Mouse (Mus musculus): ENCODE data around the gene Tmem143. TPM values are rescaled to one million over a fixed set of nuclear protein-coding genes. Genes with fewer than 3 reads are reported as not detected.
A peak's percentile ranks its signal among the peaks of the same experiment; 100 is the strongest.
"Not testable (repeated sequence)": the region's sequence is repeated elsewhere in the genome, so short reads cannot be mapped to it uniquely, and the experiment has no call there.

Gene Tmem143
- total RNA-seq, 2 experiments from 2014 or later: 56.7 to 59.4 TPM

DNA sequence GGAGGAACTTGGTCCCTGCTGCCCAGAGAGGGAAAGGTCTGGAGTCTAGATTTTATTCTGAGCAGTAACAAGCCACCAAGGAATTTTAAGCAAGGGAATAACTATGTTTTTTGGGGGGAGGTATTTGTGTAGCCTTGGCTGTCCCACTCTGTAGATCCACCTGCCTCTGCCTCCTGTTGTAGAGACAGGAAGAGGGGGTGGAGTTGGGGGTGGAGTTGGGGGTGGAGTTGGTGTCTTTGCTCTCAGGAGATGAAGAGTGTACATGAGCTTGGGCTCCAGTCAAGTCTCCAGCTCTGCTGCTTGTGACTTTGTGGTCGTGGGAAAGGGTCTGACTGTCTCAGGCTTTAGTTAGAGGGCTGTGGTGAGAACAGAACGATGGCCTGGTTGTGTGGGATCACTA is 15.7 kb upstream of the Tmem143 start:
- no peak for DNase-seq (ENCODE audit: low spot score)

DNA sequence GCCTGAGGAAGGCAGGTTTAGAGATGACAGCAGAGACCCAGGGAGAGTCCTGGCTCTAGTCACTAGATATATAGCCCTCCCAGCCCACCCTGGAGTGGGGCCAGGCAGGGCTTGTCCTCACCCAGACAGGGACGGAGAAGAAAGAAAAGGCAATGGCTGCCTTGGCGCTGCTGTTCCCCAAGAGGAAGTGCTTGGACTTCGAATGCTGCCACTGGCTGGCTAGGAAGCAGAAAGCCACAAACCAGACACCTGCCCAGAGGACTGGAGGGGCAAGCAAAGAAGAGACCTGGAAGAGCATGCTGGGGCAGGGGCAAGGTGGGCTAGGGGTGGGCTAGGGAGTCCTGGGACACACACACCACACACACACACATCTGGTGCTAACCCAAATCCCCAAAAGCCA is 9.5 kb upstream of the Tmem143 start:
- no peak for DNase-seq (ENCODE audit: low spot score)

DNA sequence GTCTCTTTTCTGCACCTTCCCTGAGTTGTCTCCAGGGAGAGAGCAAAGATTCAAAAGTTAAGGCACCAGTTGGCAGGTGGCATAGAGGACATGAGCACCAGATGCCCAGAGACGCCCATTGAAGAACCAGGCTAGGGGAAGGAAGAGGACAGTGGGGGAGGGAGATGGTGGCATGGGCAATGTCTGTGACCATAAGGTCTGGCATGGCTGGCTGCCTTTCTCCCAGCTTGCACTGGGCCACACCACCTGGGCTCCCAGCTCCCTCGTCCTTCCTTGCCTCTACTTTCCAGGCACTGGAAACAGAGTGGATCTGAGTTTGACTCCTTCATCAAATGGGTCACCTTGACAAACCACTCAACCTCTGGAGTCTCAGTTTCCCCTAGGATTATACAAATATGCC is 4.1 kb upstream of the Tmem143 start:
- no peak for DNase-seq (ENCODE audit: low spot score)

DNA sequence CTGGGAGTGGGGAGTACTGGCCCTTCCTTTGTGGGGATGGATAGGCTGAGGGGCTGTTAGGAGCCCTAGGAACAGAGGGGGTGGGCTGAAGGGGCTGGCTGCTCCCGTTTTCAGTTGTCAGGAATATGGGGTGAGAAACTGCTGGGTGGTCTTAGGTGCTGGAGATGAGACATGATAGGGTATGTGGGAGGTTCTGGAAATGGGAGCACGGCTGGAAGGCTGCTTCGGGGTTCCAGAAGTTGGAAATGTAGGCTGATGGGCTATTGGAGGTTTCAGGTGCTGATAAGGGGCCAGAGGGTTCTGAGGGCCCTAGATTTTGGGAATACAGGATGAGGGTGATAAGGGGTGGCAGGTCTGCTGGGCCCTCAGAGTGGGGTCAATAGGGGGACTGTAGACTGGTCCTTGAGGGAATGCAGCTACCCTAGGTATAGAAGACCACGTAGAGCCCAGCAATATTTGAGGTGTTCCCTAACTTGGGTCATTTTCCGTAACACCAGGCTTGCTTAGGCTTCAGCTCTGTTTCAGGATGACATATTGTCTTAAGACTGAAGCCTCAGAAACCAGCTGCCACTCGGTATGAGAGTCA is 717 bp upstream of the Tmem143 start:
- no peak for DNase-seq (ENCODE audit: low spot score)

DNA sequence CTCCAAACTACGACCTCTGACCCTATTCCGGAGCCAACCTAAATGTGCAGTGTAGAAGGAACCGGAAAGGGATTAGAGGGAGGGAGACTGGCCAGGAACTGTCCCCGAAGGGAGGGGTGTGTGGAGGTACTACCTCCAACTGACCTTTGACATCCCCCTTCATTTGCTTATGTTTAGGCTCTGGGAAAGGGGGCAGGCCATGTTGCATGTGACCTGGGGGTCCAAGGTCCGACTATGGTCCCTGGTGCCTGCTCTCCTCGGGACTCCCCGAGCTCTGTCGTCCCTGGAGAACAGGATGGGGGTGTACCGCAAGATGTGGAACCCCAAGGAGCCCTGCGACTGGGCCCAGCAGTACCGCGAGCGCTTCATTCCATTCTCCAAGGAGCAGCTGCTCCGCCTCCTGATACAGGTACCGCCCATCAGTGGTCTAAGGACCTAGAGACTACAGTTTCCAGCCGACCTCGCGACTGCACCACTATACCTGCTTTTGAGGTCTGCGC is 567 bp downstream of the Tmem143 start:
- peak; percentile 46 for DNase-seq (ENCODE audit: low spot score)

DNA sequence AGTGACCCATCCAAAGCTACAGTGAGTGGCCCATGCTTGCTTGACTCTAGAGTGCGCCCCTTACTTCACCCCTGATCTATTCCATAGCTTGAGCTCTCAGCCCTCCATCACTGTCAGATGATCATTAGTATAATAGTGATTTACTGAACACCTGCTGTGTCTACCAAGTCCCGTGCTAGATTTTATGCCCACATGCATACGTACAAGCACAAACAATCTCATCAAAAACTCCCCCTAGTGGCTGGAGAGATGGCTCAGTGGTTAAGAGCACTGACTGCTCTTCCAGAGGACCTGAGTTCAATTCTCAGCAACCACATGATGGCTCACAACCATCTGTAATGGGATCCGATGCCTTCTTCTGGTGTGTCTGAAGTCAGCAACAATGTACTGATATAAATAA is 1.4 kb downstream of the Tmem143 start:
- DNase-seq (ENCODE audit: low spot score): not testable (repeated sequence)

DNA sequence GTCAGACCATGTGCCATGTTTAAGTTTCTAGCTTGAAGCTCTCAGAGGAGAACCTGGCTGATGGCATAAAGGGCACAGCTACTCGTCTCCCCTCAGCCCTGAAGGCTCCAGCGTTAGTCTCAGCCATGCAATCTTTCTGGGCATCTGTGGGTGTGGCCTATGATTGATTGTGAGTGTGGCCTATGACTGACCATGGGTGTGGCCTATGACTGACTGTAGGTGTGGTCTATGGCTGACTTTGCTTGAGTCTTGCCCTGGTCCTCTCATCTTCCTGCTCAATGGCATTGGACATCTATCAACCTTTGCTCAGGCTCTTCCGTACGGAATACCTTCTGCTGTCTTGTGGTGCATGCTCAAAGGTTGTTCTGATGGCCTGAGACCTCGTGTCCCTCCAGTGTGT is 4.8 kb downstream of the Tmem143 start:
- DNase-seq (ENCODE audit: low spot score): no peak

DNA sequence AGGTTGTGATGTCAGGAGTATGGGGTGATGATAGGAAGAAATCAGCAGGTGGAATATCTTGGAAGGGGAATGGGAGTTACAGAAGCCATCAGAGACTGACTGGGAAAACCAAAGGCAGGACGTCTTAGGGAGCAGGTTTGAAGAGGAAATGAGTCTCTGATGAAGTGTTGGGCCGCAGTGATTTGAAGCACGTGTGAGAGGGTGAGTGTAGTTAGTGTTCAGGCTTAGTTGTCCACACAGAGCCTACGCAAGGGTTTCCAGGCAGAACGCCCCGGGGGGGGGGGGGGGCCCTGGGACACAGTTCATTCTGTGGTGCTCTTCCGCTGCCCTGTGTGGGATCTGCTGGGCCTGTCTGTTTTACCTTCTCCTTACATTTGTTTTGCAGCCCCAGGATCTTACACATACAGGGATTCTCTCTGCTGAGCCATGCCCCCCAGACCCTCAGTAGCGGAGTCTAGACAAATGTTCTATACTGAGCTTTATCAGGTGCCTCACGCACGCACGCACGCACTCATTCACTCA is 5.8 kb downstream of the Tmem143 start:
- no peak for DNase-seq (ENCODE audit: low spot score)

DNA sequence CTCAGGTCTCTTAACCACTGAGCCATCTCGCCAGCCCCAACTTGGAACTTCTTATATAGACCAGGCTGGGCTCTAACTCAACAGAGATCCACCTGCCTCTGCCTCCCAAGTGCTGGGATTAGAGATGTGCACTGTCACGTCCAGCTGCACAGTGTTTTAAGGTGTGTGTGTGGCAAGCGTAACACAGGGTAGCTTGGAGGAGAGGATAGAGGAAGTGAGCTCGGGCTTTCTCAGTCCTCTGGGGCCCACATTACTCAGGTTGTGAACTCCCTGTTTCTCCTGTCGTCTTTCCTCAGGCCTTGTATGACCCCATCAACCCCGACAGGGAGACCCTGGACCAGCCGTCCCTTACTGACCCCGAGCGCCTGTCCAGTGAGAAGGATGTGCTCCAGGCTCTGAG is 9.9 kb downstream of the Tmem143 start:
- DNase-seq (ENCODE audit: low spot score): no peak

DNA sequence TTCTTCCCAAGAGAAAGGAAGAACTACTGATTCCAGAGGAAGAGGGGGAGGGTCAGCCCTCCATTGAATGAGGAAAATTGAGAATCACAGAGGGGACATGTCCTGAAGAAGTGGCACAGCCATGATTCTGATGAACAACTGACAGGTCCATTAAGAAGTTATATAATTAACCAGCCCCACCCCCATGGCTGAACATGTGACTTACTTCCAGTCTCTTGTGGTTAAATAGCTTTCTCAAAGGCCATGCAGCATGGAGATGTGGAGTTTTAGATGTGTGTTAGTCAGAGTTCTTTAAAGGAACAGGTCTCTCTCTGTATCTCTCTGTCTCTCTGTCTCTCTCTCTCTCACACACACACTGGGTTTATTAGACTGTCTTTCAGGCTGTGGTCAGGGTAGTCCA is 11.6 kb downstream of the Tmem143 start:
- DNase-seq (ENCODE audit: low spot score): no peak

DNA sequence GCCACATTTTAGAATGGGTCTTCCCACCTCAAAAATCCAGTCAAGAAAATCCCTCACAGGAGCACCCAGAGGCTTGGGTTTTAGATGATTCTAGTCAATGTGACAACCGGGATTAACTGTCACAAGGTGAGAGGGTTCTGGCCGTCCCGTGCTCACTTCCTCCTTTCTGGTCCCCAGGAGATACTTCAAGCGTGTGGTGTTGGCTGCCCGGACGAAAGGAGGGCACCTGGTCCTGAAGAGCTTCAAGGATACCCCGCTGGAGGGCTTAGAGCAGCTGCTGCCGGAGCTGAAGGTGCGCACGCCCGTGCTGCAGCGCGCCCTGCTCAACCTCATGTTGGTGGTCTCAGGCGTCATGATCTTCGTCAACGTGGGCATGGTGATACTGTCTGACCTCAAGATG is 12.4 kb downstream of the Tmem143 start:
- no peak for DNase-seq (ENCODE audit: low spot score)

DNA sequence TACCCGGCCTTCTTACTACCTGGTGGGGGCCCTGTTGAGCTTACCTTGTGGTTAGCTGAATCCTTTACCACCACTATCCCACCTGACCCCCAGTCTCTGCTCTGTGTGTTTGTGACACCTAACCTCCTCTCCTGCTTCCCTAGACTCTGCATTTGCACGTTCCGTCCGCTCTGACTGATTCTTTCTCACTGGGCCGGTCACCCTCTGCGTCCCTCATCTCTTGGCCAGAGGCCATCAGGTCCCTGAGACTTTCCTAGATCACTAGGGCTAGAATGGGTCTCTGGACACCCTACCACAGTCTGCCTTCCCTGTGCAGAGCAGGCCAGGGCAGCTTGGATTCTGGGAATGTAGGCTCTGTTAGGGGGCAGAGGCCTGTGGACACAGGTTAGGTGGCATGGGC is 17.3 kb downstream of the Tmem143 start:
- DNase-seq (ENCODE audit: low spot score): no peak

DNA sequence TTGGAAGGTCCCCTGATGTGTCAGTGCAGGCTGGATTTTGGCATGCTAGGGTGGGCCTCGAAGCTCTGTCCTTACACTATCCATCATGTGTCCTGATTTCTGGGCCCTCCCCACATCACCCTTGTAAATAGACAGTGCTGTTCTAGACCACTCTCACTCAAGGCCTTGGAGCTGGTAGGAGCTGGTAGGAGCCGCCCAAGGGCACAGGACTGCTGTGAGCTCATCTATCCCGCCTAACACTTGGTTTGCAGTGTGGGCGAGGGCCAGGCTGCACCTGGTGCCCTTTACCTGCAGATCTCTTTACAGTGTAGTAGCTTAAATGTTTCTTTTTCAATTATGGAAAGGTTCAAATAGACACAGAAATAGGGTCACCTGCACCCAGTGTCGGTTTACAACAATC is 18.3 kb downstream of the Tmem143 start:
- DNase-seq (ENCODE audit: low spot score): no peak

DNA sequence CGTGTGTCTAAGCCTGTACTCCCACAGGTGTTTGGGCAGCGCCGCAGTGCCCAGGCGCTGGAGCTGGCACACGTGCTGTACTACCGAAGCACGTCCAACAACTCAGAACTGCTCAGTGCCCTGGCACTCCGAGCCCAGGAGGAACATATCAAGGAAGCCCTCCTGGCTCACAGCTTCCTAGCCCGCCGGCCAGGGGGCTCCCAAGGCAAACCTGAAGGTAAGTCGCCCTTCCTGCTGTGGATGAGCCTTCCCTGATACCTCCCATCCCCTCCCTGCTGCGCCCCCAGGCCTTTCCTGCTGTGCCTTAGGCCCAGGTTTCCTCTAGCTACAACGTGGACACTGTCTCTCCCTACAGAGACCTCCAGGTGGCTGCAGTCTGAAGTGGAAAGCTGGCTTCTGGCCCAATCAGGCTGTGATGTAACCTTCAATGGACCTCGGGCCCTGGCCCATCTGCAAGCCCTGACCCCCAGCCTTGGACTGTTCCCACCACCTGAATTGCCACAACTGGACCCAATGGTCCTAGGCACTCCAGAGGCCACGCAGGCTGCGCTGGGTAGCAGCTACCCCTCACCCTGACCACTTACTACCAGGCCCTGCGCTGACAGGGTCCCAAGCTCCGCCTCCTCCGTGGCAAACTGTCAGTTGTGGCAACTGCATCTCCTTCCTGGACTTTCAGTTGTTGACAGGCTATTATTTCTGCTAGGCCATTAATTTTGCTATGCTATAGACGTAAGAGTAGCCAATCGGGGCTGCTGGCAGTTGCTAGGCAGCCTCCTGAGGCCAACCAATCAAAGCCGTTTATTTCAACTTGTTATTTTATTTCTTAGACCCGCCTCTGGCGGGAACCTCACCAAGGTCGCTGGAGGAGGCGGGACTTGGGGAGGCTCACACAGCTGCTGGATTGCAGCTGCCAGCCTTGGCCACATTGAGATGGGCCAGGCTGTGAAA is 19.6 kb downstream of the Tmem143 start:
- DNase-seq (ENCODE audit: low spot score): peak; percentile 78

DNA sequence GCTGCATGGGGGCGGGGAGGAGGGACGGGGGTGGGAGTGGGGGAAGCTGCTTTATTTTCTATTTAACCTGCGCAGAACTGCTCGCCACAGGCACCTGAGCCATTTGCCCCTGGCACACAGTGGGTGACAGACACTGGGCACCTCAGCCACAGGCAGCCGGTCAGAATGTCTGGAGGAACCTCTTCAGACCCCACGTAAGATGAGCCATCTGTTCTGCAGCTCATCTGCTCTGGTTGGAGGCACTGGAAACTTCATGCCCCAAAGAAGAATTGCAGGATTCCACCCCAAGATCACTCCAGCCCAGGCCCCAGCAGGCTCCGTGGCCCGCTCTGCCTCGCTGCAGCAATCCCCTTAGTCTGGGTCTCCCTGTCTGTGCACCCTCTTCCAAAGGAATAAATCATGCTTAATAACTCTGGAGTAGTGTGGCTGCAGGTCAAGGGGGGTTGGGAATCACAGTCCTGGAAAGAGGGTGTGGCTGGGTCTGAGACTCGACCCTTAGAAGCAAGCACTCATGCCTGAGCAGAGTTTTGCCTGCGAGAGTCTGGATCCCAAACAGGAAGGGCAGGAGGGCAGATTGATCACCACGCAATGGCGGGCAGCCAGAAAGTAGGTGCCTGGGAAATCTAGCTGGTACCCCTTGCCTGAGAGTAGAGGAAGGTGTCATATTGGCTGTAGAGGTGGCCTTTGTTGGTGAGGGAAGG is 20.4 kb downstream of the Tmem143 start:
- DNase-seq (ENCODE audit: low spot score): no peak

DNA sequence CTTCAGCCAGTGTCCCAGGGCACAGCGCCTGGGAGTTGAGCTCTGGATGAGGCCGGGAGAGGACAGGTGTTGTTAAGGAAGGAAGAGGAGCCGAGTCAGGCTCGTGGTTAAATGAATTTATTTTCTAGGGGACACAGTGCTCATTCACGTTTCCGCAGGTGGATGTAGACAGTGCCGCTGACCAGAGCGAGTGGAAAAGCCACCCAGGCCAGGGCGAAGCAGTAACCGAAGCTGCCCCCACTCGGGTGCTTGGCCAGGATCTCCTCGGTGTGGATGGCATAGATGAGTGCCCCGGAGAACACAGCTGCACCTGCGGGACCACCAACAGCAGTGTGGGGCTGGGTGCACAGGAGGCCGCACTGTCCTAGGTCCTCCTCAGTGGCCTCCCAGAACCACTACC is 21.2 kb downstream of the Tmem143 start:
- DNase-seq (ENCODE audit: low spot score): no peak

DNA sequence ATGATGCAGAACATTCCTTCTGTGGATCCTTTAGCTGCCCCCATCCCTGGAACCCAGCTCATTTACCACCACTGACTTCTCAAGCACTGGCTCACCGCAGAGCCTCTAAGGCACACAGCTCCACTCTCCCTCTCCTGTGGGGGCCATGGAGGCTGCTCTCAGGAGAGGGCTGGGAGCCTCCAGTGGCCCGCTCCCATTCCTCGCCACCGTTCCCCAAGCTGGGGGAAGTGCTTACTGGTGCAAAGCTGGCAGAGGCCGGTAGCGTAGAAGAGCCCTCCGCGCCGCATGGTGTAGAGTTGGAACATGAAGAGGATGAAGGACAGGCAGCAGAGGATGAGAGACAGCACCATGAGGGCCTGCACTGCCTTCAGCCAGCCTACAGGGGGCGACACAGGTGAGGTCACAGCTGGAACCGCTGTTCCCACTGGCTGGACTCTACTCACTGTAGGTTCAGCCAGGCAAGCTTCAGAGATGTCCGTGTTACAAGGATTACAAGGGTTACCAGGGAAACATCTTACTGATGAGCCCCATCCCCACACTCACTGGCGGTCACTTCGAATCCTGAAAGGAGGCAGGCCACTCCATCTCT is 22.4 kb downstream of the Tmem143 start:
- no peak for DNase-seq (ENCODE audit: low spot score)

DNA sequence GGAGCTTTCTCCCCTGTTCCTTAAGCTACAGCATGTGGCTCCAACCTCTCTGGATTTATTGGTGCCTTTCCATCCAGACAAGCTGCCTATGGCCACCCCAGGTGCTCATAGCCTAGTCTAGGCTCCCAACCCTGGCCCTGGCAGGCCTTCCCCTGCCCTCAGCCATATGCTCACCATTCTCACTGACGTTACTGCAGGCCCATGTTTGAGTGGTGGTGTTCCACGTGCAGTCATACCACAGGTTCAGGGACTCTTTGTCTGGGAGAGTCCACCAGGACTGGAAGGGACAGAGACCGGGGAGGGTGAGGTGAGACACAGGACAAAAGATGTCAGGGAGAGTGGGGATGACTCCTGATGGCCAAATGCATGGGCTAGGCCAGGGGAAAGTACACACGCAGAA is 23.0 kb downstream of the Tmem143 start:
- DNase-seq (ENCODE audit: low spot score): no peak

DNA sequence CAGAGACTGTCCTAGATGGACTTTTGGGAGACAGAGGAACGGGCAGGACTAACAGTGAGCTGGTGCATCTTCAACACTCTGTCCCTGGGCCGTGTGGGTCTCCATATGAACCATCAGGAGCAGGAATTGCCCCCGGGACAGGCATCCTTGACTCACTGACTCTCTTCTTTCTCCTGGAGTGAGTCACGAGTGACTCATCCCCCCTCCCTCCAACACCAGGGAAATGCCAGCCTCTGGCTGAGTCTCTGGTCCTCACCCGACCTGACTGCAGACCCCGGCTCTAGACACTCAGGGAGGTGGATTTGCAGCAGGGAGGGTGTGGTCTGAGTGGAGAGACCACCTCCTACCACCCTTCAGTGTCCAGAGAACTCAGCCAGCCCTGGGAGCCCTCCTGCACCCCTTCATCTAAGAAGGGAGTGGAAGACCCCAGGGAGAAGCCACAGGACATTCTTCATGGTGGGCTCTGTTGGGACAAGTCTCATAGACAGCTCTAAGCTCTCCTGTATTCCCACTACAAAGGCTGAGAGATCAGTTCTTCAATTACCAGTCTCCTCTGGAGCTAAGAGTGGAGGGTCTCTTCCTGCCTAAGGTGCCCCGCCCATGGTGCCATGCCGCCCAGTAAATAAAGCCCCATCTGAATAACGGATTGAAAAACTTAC is 24.0 kb downstream of the Tmem143 start:
- no peak for DNase-seq (ENCODE audit: low spot score)

DNA sequence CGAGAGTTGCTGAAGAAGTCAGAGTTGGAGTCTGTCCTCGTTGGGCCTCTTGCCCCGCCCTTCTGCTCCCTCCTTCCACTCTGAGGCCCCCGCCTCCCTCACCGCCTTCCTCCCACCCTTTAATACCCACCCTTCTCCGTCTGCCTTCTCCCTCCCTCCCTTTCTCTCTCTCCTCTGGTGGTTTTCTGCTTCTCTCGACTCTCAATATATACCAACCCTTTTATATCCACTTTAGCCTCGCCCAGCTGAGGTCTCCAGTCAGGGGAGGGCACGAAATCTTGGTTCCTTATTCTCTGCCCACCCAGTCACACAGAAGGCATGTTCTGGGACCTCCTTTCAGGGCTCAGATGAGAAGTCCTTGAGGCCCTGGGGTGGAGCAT is 24.5 kb downstream of the Tmem143 start, which contains the start of gene Emp3:
Emp3 (minus strand) TSS at position 163 of the 380 bp plus-strand sequence.
- DNase-seq (ENCODE audit: low spot score): peak; percentile 65

Measured in gastrocnemius, adult 18-20 months (tissue).